Mouse (Mus musculus): Measurements from ENCODE around the gene Spaca6.
"Not testable (repeated sequence)": the region's sequence is repeated elsewhere in the genome, so short reads cannot be mapped to it uniquely, and the experiment has no call there.

- TF ChIP-seq CTCF (IDR thresholded peaks at IDR 0.05; ENCODE audit: low read depth, low read length); POLR2A (IDR thresholded peaks at IDR 0.05; ENCODE audit: extremely low read depth, insufficient read depth, low read length): not testable (repeated sequence)
These were observed 17.6 kb downstream of the Spaca6 start for GRCm38 (mm10) chr17:17844606-17845005.

All from liver, adult 2 months (tissue).